Mouse (Mus musculus): Measurements from ENCODE around the gene Ly6g5c. TPM values are rescaled to one million over a fixed set of nuclear protein-coding genes. Genes with fewer than 3 reads are reported as not detected.
A peak's percentile ranks its signal among the peaks of the same experiment; 100 is the strongest.

Gene Ly6g5c
- not detected for total RNA-seq (2021)

DNA sequence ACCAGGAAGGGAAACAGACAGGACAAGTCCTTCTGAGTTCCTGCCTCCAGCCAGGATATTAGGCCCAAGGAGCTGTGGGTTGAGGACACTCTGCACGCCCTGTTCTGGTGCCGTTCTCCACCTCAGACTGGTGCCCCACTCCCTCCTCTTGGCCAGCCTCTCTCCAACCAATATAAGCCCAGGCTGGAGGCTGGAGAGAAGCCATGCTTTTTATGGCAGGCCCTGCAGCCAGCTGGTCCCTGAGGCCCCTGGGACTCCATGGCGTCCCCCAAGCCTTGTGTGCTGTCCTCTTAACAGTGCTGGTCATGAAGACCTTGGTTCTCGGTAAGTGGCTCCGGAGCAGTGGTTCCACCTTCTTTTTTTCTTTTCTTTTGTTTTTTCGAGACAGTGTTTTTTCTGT is at the start of gene Ly6g5c:
Gene Ly6g5c, plus strand, starts transcription at position 183 of the 400 bp plus-strand sequence.
- DNase-seq (ENCODE audit: low spot score in 2 of 2): no peak
- intact Hi-C loops (cut with DNase I): no loop called here

DNA sequence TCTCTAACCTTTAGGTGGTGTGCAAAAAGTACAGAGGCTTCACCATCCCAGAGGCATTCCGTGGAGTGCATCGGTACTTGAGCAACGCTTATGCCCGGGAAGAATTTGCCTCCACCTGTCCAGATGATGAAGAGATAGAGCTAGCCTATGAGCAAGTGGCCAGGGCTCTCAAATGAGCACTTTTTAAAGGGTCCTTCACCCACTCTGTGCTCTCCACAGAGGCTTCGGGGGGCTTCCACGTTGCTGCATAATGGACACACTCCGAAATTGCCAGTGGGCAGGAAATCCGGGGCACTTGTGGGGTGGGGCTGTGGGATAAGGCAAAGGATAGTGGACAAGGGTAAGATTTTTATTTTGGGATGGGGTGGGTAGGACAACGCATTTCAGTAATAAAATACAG is 49.8 kb upstream of the Ly6g5c start:
- DNase-seq (ENCODE audit: low spot score in 2 of 2): no peak
- intact Hi-C loops (cut with DNase I): loop anchor here (2.0 kb wide), 1 partner anchor 38 kb away; no protein-coding TSS in a partner anchor

DNA sequence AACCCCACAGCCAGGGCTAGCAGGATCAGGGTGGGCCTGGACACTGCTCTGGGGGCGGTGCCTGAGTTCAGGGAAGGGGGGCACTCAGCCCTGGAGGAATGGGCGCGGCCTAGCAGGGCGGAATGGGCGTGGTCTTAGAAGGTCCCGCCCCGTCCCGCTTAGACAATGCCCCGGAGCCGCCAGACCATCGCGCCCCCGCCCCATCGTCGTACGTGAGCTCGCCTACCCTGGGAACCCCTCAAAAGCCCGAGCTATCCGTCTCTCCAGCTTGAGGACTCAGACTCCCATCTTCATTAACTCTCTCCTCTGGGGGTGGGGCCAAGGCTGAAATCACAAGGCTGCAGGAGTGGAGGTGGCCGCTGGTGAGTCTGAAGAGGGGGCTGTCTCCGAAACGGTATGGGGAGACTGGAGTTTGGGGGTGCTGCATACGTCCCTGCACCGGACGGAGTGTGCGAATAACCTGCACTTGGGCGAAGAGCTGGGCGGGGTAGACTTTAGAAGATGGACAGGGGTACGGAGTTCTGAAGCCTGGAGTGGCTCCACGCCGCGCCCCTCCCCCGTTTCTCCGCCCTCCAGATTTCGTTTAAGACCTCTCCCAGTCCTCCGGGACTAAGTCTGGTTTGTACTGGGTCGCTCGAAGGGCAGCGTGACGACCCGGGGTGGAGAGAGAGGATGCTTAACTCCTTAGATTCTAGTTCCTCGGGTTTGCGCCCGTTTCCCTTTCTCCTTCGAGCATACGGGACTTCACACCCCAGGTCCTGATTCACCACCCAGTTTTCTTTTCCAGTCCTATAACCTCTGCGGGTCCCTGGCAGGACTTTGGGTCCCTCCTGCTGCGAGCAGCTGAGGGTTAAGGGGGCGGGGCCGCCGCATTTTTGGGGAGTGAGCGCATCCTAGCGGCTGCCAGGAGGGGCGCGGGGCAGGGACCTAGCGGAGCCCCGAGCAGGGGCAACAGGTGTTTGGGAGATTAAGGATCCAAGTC is 48.9 kb upstream of the Ly6g5c start, which contains the start of gene Ddah2:
Gene Ddah2, plus strand, starts transcription at position 125 of the 982 bp plus-strand sequence.
- intact Hi-C loops (cut with DNase I): loop anchor here (2.0 kb wide), 1 partner anchor 38 kb away; no protein-coding TSS in a partner anchor
- peak; percentile 55 to 62 for DNase-seq (ENCODE audit: low spot score in 2 of 2)

DNA sequence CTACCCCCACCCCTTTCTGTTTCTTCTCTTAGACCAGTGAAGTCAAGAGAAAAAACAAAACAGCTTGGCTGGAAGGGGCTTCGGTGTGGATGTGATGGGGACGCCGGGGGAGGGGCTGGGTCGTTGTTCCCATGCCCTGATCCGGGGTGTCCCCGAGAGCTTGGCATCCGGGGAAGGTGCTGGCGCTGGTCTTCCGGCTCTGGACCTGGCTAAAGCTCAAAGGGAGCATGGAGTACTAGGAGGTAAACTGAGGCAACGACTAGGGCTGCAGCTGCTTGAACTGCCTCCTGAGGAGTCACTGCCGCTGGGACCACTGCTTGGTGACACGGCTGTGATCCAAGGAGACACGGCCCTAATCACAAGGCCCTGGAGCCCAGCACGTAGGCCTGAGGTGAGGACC is 48.0 kb upstream of the Ly6g5c start:
- no peak for DNase-seq (ENCODE audit: low spot score in 2 of 2)
- intact Hi-C loops (cut with DNase I): no loop called here

GRCm38 (mm10) chr17:35060737-35061297 is 47.3 kb upstream of the Ly6g5c start:
- DNase-seq (ENCODE audit: low spot score in 2 of 2): no peak
- intact Hi-C loops (cut with DNase I): no loop called here

- intact Hi-C loops (cut with DNase I): no loop called here
- no peak for DNase-seq (ENCODE audit: low spot score in 2 of 2)
Observed at GRCm38 (mm10) chr17:35061299-35061698, 46.8 kb upstream of the Ly6g5c start.

- DNase-seq (ENCODE audit: low spot score in 2 of 2): no peak
- intact Hi-C loops (cut with DNase I): no loop called here
Observed at GRCm38 (mm10) chr17:35063466-35063865, 44.6 kb upstream of the Ly6g5c start.

GRCm38 (mm10) chr17:35064378-35064877 is 43.7 kb upstream of the Ly6g5c start:
- no peak for DNase-seq (ENCODE audit: low spot score in 2 of 2)
- intact Hi-C loops (cut with DNase I): no loop called here

DNA sequence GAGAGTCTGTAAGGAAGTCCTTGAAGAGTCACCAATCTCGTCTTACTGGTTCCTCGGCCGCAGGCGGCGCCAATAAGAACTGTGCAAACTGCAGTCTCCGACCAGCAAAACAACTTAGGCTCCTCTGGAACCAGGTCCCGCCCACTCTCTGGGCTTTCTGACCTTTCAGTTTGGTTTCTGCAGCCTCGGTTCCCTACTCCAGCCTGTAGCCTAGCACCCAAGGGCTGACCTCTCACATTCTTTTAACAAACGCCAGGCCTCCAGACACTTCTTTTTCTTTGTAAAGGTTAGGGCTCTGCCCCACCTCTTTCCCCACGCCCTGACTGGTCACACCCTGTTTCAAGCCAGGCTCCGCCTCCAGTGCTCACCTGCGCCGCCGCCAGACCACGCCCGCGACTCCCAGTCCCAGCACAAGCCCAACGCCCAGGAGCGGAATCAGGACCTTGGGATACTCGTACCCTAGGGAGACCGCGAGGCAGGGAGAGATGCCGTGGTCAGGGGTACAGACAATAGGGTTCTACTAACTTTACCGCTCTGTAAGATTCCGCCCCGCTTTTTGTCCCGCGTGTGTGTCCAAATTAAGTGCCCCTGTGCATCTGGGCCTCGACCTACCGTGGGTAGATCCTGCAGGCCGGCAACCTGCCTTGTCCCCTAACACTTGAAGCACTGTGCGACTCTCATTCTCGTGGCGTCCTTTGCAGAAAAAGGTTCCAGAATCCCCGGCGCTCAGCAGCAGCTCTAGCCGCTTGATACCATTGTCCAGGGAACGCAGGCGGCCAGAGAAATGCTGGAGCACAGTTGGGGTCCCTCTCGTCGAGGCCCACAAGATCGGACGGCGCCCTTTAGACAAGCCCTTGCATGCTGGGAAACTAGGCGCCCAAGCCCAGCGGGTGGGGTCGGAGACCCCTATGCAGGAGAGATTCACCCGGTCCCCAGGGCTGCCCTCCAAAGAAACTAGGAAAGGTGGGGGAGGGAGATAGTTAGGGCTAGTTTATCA is 42.8 kb upstream of the Ly6g5c start, which contains the start of gene Ly6g6c:
Gene Ly6g6c, plus strand, starts transcription at position 438 of the 997 bp plus-strand sequence.
- DNase-seq (ENCODE audit: low spot score in 2 of 2): no peak
- intact Hi-C loops (cut with DNase I): no loop called here

DNA sequence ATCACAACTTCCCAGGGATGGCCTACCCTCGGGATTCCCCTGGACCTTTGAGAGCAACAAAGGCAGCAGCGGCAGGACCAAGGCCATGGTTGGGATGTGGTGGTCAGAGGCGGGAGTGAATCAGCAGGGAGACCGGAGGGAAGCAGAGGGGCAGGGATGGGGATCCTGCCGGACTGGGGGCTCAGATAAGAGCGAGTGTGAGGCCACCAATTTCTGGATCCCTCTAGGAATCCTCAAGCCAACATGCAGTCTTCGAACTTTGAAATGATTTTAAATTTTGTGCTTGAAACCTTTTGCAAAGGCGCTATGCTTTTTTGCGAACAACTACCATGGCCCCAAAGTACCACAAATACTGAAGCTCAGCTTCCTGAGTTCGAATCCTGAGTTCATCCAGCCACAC is 42.0 kb upstream of the Ly6g5c start, which contains the start of gene Mpig6b:
Gene Mpig6b, minus strand, starts transcription at position 101 of the 400 bp plus-strand sequence.
- intact Hi-C loops (cut with DNase I): no loop called here
- DNase-seq (ENCODE audit: low spot score in 2 of 2): no peak

DNA sequence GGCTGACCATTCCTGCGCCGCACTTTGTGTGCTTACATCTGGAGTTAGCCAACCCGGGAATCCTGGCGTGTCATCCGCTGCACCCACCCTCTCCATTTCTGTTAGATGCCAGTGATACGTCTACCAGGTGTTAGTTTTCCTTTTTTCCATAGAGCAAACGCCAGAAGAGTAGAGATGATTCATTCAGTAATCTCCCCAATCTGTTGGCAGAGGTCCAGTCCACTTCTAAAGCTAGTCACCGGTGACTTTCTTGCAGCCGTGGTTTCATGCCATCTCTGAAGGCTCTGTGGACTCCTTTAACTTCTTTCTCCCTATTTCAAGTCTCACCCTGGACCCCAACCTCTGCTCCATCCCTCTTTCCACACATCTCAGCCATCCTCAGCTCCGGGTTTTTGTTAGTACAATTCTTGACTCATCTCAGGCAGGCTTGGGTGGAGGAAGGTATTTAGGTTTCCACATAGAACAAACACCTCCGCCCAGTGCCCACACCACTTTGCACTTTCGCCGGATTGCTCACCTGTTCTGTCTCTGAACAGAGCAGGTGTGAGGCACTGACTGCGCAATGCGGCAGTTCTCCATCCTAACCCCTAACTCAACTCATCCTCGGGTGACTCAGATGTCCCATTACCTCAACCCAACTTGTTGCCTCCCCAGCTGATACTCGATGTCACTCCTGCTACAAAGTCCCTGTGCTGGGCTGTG is 39.7 kb upstream of the Ly6g5c start:
- intact Hi-C loops (cut with DNase I): no loop called here
- no peak for DNase-seq (ENCODE audit: low spot score in 2 of 2)

DNA sequence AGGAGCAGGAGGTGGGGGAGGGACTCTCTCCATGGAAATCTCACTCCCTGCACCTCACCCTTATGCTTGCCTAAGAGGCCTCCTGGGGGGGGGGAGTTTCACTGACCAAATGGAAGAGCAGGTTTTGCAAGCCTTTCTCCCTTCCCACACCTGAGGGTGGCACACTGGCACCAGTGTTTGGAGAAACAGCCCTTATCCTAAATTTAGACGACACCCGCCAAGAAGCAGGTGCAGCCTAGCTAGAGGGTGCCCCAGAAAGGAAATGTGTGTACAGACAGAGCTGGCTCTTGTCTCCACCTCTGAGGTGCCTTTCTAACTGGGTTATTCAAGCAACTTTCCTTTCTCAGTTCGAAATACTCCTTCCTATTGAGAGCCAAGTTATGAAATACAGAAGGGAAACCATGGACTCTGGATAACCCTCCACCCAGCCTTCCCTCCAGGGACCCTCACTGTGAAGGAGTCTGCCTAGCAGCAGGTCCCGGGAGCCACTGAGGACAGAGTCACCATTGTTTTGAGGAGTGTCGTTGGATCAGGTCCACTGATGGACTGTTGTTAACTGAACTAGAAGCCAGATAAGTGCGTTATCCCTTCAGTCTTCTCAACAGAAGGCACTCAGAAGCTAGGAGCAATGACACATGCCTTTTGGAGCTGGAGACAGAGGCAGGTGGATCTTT is 37.4 kb upstream of the Ly6g5c start:
- no peak for DNase-seq (ENCODE audit: low spot score in 2 of 2)
- intact Hi-C loops (cut with DNase I): no loop called here

DNA sequence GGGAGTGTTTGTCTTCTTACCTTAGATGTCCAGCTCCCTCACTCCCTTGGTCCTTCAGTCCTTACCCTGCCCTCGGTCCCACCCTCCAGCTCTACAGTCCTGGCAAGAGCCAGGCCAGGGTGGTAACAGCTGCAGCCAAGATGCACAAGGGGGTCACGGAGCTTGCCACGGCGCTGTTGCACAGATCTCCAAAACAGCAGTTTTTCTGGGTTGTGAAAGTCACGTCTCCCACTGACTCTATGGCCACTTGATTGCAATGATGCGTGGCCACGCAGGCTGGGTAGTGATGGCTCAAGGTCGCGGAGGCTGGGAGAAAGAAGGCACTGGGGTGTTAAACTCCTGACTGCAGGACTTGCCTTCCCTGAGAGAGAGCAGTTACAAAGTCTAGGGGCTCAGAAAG is 36.6 kb upstream of the Ly6g5c start:
- no peak for DNase-seq (ENCODE audit: low spot score in 2 of 2)
- intact Hi-C loops (cut with DNase I): no loop called here

- intact Hi-C loops (cut with DNase I): no loop called here
- no peak for DNase-seq (ENCODE audit: low spot score in 2 of 2)
Observed at GRCm38 (mm10) chr17:35074097-35074496, 34.0 kb upstream of the Ly6g5c start.

GRCm38 (mm10) chr17:35076507-35077176 is 31.4 kb upstream of the Ly6g5c start, which contains the start of gene Ly6g6e:
Ly6g6e (plus strand) TSS chr17:35076902.
- intact Hi-C loops (cut with DNase I): no loop called here

GRCm38 (mm10) chr17:35077285-35077684 is 30.8 kb upstream of the Ly6g5c start:
- intact Hi-C loops (cut with DNase I): no loop called here
- no peak for DNase-seq (ENCODE audit: low spot score in 2 of 2)

More at GRCm38 (mm10) chr17:35076507-35077176, 31.4 kb upstream of the Ly6g5c start, which contains the start of gene Ly6g6e:
- no peak for DNase-seq (ENCODE audit: low spot score in 2 of 2)

DNA sequence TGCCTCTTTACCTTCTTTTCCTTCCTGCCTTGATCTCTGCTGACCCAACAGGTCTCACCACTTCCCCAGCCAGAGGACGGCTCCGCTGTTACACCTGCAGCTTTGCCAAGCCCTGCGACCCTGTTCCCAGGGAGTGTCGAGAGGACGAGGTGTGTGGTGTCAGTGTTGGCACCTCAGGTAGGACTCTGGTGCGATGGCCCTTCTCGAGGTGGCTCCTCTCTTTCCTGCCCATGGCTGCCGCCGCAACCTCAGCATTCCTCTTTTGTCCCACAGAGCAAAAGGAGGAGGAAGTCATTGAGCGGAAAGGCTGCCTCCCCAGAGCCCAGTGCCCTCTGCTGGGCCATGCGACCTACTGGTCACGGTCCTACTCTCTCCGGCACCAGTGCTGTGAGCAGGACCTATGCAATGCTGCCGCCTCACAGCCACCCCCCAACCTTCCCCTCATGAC is 30.3 kb upstream of the Ly6g5c start, which contains the start of gene Ly6g6d:
Gene Ly6g6d, minus strand, starts transcription at position 280 of the 448 bp plus-strand sequence.
- no peak for DNase-seq (ENCODE audit: low spot score in 2 of 2)
- intact Hi-C loops (cut with DNase I): no loop called here
